Mouse (Mus musculus): Measurements from ENCODE around the gene Ermp1.
"Not testable (repeated sequence)": the region's sequence is repeated elsewhere in the genome, so short reads cannot be mapped to it uniquely, and the experiment has no call there.

The Ermp1 gene

DNA sequence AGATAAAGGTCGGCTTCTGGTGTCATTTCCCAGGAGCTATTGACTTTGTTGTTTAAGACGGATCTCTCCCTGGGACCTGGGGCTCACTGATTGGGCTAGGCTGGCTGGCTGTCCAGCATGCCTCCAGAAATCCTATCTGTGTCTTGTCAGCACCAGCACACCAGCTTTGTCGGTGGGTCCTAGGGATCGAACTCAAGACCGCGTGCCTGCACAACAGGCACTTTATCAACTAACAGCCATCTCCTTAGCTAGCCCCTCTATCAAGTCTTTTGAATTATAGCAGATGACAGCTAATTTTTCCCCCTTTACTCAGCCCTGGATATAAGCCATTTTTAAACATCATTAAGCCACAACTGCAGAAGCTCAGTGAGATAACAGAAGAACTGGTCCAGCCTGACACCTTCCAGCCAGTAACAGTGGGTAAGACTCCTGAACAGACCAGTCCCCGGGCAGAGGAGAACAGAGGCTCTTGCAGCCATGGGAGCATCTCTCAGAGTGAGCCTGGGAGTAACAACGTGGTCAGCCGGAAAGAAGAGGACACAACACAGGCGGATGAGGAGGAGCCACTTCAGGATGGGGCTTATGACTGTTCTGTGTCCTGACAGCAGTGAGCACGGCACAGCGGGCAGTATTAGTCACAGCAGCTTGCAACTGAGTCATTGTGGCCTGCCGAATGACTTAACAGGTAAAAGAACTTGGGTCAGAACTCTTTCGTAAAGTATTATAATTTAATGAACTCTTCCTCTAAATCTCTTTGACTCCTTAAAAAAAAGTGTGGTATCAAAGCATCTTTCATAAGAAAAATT is 44.5 kb downstream of the Ermp1 start:
- no peak for DNase-seq (ENCODE audit: low spot score)

DNA sequence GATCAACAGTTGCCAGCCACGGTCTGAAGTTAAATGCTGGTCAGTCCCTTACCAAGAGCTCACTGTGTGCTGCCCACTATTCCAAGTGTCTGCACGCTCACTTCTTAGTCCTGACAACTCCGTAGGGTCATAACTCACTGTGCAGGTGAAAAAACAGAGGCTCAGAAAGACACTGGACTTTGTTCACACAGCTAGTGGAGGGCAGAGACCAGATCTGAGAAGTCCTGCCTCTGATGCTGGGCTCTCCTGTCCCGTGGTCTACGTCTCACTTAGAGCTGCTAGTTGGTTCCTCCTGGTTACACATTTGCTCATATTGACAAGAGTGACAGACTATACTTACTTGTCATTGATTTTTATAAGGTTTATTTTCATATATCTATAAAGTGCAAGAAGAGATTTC is 49.2 kb downstream of the Ermp1 start:
- no peak for DNase-seq (ENCODE audit: low spot score)

DNA sequence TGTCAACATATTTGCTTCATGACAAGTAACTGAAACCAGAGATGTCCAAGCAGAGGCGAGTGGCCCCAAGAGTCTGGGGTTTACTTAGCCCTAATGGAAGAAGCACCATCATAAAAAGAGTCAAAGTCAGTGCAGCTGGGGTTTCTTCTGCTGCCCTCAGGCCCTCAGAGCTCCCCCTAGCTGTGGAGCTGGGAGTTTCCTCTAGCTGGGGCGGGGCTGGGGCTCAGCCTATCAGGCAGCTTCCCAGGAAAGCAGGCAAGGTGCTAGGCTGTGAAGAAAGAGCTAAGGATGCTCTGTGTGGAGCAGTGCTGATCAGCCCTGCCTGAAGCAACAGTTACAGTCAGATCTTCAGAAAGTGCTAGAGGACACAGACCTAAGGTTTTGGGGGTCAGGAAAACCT is 51.2 kb downstream of the Ermp1 start:
- no peak for DNase-seq (ENCODE audit: low spot score)

DNA sequence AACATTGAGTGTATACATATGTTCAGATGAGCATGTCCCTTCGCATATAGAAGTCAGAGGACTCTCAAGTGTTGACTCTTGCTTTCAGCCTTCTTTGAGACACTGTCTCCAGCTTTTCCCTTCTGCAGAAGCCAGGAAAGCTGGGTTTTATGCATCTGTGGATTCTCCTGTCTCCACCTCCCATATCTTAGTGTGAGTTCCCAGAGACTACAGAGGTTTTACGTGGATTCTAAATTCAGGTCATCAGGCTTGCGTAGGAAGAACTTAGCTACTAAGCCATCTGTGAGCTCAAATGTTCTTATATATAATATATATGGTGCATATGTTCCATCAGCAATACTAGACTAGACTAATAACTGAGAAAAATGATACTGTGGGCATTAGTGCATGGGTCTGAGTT is 51.9 kb downstream of the Ermp1 start:
- DNase-seq (ENCODE audit: low spot score), result no peak

DNA sequence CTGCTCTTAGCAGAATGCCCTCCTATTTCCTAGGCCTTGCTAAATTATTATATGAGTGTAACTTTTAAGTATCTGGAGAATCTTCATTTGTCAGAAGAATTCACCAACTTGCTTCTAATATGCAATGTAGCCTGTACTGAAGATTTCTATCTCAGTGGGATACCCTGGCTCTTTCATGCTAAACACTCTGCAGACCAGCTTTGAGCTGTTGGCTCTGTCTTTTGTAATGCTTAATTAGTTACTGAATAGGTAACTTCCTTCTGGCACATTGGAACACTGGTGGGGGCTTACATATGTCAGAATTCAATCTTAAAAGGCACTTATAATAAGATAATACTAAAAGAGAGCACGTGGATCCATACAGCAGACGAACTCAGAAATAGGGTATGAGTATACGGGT is 54.4 kb downstream of the Ermp1 start:
- not testable (repeated sequence) for DNase-seq (ENCODE audit: low spot score)

DNA sequence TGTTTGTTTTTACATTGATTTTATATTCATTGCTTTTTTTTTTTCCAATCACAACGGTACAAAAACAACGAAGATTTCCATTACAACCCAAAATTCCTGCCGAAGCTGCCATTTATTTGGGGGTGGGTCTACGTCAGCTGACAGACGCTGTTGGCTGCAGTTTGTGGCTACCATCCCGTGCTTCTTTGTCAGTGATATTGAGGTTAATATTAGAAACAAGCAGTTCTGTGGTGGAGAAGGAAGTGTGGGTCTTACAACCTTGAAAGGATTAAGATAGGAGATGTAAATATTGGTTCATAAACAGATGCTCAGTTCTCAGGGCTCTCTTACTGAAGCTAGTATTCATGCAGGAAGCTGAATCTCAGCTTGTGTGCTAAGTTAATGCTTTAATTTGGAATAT is 64.5 kb downstream of the Ermp1 start:
- no peak for DNase-seq (ENCODE audit: low spot score)

DNA sequence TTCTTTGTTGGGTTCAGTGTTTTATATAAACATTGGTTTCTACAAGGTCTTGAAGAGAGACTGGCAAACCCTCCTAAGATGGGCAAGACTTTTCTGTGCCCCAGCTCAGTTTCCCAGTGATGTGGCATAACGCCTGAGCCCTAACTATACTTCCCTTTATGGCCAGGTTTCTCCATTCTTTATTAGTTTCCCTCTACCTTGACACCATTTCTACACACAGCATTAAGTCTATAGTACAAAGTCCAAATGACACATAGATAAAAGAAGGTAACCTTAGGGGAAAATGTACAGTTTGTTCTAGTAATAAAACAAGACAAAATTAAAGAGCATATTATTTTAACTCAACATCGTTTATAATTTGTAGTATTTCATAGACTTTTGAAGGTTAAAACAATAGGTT is 65.8 kb downstream of the Ermp1 start:
- DNase-seq (ENCODE audit: low spot score), result no peak

DNA sequence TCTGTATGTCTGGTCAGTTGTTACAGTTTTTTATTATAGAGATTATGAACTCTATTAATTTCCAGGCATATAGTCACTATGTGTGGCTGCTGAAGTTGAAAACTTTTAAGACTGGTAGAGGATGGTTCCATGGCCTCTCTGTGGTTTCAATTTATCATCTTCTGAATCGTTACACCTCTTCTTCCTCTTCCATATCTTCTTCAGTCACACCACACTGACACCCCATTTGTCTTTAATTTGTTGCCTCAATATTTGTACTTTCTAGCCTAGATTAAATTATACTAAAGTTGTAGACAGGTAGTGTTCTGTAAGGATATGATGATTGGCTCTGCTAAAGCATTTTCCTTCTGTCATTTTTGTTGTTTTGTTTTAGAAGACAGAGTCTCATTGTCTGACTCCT is 81.7 kb downstream of the Ermp1 start:
- no peak for DNase-seq (ENCODE audit: low spot score)

DNA sequence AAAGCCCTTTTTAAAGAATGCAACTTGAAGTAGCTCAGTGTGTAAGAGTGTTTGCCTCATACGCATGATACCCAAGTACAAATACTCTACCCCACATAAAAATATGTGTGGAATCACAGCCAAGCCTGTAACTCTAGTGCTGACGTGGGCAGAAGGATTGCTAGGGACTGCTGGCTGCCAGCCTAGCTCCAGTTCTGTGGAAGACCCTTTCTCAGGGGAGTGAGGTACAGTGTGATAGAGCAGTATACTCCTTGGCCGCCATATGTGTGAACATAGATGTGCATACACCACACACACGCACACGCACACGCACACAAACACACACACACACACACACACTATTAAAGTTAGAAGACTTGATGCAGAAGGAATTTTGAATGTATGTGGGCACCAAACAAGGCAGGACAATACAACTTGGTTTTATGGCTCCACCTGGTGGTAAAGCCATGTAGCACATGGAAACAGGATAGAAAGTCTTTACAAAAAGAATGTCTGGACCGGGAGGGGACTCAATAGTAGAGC is 84.9 kb downstream of the Ermp1 start:
- DNase-seq (ENCODE audit: low spot score), result peak; percentile 18

DNA sequence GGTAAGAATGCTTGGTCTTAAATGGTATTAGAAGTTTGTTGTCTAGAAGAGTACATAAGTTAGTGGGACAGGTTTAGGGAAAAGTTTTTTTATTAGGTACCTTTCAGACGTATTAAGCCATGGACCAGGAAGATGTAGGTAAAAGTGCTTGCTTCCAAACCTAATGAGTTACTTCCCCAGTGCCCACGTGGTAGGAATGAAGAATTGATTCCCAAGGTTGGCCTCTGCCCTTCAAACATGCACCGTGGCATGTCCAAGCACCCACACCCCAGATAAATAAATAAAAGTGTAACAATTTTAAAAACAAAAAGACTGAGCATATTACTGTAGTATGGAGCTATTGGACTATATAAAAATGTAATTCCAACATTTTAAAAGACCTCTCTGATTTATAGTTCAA is 85.6 kb downstream of the Ermp1 start:
- no peak for DNase-seq (ENCODE audit: low spot score)

DNA sequence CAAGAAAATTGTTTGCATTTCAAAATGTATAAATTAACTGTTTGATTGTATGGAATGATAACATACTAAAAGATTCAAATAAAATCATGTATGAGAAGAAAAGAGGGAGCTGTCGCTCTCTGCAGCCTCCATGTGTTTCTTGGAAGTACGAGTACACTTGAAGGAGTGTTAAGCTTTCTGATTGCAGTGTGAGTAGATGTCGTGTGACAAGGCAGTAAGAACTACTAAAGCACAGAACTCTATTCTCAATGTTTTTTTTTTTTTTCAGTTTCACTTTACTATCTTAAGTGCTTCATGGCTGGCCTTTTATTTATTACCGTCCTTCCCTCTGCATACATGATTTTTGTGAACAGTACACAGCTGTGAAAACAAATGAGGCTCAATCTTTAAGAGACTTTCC is 86.0 kb downstream of the Ermp1 start:
- DNase-seq (ENCODE audit: low spot score), result no peak

Measured in testis, postnatal 14 days (tissue).